Mouse (Mus musculus) CH12.LX (cell line): ENCODE data around the gene Stk24. TPM values are rescaled to one million over a fixed set of nuclear protein-coding genes. Genes with fewer than 3 reads are reported as not detected.
A peak's percentile ranks its signal among the peaks of the same experiment; 100 is the strongest.

Source experiments
- DNase-seq: peaks from one replicate; pipeline ENCODE4 v3.0.0-alpha.2; 2013; ENCODE audit errors: extremely low read depth
- H3K27ac ChIP-seq: 2 replicates; pipeline ENCODE4 v1.5.1; 2012; ENCODE audit warnings: low read depth, mild to moderate bottlenecking, control low read depth, moderate library complexity; ENCODE audit not compliant: insufficient read depth
- H3K27me3 ChIP-seq: replicated peaks from 2 replicates; pipeline ENCODE3; 2012; ENCODE audit warnings: inconsistent platforms
- H3K36me3 ChIP-seq, 2 experiments: replicated peaks in 1 of 2; 2 replicates each; pipeline versions ENCODE3 to v1.6.1; 2012; ENCODE audit warnings: inconsistent platforms in 1 of 2, low read length in 1 of 2, mild to moderate bottlenecking in 1 of 2, mixed read lengths in 1 of 2, moderate library complexity in 1 of 2; ENCODE audit not compliant: control insufficient read depth in 1 of 2, insufficient read depth in 1 of 2
- H3K4me1 ChIP-seq, 2 experiments: 2 replicates each; pipeline ENCODE4 v1.6.1; 2012; ENCODE audit warnings: inconsistent platforms in 1 of 2, moderate library complexity in 1 of 2; ENCODE audit not compliant: insufficient read depth in 2 of 2, control insufficient read depth in 1 of 2
- H3K4me2 ChIP-seq: 2 replicates; pipeline ENCODE4 v1.6.1; 2012; ENCODE audit warnings: low read depth, mild to moderate bottlenecking, control low read depth; ENCODE audit not compliant: poor library complexity, insufficient read depth, severe bottlenecking
- H3K4me3 ChIP-seq, 3 experiments: fragments of 150-350 bp in 1 of 3; sonication (generic) in 1 of 3; replicated peaks in 1 of 3; 2 replicates each; pipeline versions ENCODE3 to v1.5.1; 2011 to 2012; ENCODE audit warnings: low read depth in 2 of 3, low read length in 2 of 3, mild to moderate bottlenecking in 2 of 3, moderate library complexity in 2 of 3, control low read depth in 1 of 3, improper control_type of control experiment in 1 of 3, inconsistent platforms in 1 of 3, mixed read lengths in 1 of 3; ENCODE audit not compliant: poor library complexity in 1 of 3
- H3K79me2 ChIP-seq: replicated peaks from 2 replicates; pipeline ENCODE4 v1.6.1; 2012; ENCODE audit warnings: mild to moderate bottlenecking, moderate library complexity; ENCODE audit not compliant: control insufficient read depth, poor library complexity, insufficient read depth, severe bottlenecking; ENCODE audit errors: extremely low read depth
- H3K9ac ChIP-seq: 2 replicates; pipeline ENCODE4 v1.6.1; 2012; ENCODE audit warnings: low read depth, mild to moderate bottlenecking, control low read depth, moderate library complexity; ENCODE audit not compliant: insufficient read depth
- H3K9me3 ChIP-seq: replicated peaks from 2 replicates; pipeline ENCODE3; 2012; ENCODE audit warnings: low read length, inconsistent platforms, mixed read lengths
- BHLHE40 ChIP-seq: IDR thresholded peaks from 2 replicates; pipeline ENCODE4 v1.6.1; 2011; ENCODE audit warnings: mild to moderate bottlenecking, low read depth, low read length, improper control_type of control experiment
- CHD1 ChIP-seq: IDR thresholded peaks from 2 replicates; pipeline ENCODE4 v1.6.1; 2012; ENCODE audit warnings: low read depth, low read length, improper control_type of control experiment, inconsistent platforms
- EP300 ChIP-seq: IDR thresholded peaks from 2 replicates; pipeline ENCODE4 v1.6.1; 2011; ENCODE audit warnings: low read length, improper control_type of control experiment
- ETS1 ChIP-seq: conservative IDR thresholded peaks from 2 replicates; pipeline ENCODE4 v1.6.1; 2012; ENCODE audit warnings: low read depth, mild to moderate bottlenecking, inconsistent platforms, low read length, improper control_type of control experiment, moderate library complexity
- HCFC1 ChIP-seq: IDR thresholded peaks from 2 replicates; pipeline ENCODE4 v1.6.1; 2012; ENCODE audit warnings: low read depth, mild to moderate bottlenecking, inconsistent platforms, low read length, improper control_type of control experiment
- KAT2A ChIP-seq: IDR thresholded peaks from 2 replicates; pipeline ENCODE4 v1.6.1; 2012; ENCODE audit warnings: low read length, improper control_type of control experiment, inconsistent platforms; ENCODE audit not compliant: insufficient replicate concordance
- MAX ChIP-seq: IDR thresholded peaks from 2 replicates; pipeline ENCODE4 v1.6.1; 2011; ENCODE audit warnings: low read length, improper control_type of control experiment
- MAZ ChIP-seq: IDR thresholded peaks from 2 replicates; pipeline ENCODE4 v1.6.1; 2012; ENCODE audit warnings: low read depth, mild to moderate bottlenecking, inconsistent platforms, low read length, improper control_type of control experiment, moderate library complexity
- MEF2A ChIP-seq: IDR thresholded peaks from 2 replicates; pipeline ENCODE4 v1.6.1; 2014; ENCODE audit warnings: low read depth, mild to moderate bottlenecking, inconsistent platforms, low read length, improper control_type of control experiment, borderline replicate concordance
- MXI1 ChIP-seq: IDR thresholded peaks from 2 replicates; pipeline ENCODE4 v1.6.1; 2011; ENCODE audit warnings: mild to moderate bottlenecking, low read depth, low read length, improper control_type of control experiment
- NELFE ChIP-seq: IDR thresholded peaks from 2 replicates; pipeline ENCODE4 v1.6.1; 2011; ENCODE audit warnings: low read depth, low read length, improper control_type of control experiment
- NRF1 ChIP-seq: IDR thresholded peaks from 2 replicates; pipeline ENCODE4 v1.6.1; 2014; ENCODE audit warnings: low read depth, mild to moderate bottlenecking, inconsistent platforms, low read length, improper control_type of control experiment, moderate library complexity
- POLR2A ChIP-seq: IDR thresholded peaks from 2 replicates; pipeline ENCODE4 v1.6.1; 2011; ENCODE audit warnings: low read depth, mild to moderate bottlenecking, improper control_type of control experiment, low read length
- POLR2AphosphoS2 ChIP-seq: IDR thresholded peaks from 2 replicates; pipeline ENCODE4 v1.6.1; 2011; ENCODE audit warnings: low read depth, low read length, improper control_type of control experiment
- SMC3 ChIP-seq: IDR thresholded peaks from 2 replicates; pipeline ENCODE4 v1.6.1; 2011; ENCODE audit warnings: low read depth, low read length, improper control_type of control experiment
- TBP ChIP-seq: conservative IDR thresholded peaks from 2 replicates; pipeline ENCODE4 v1.6.1; 2011; ENCODE audit warnings: low read depth, low read length, improper control_type of control experiment
- TCF12 ChIP-seq: IDR thresholded peaks from 2 replicates; pipeline ENCODE4 v1.6.1; 2014; ENCODE audit warnings: low read depth, mild to moderate bottlenecking, inconsistent platforms, low read length, improper control_type of control experiment
- UBTF ChIP-seq: IDR thresholded peaks from 2 replicates; pipeline ENCODE4 v1.6.1; 2012; ENCODE audit warnings: low read depth, mild to moderate bottlenecking, inconsistent platforms, low read length, improper control_type of control experiment, moderate library complexity
- USF1 ChIP-seq: IDR thresholded peaks from 2 replicates; pipeline ENCODE4 v1.6.1; 2014; ENCODE audit warnings: low read depth, mild to moderate bottlenecking, inconsistent platforms, low read length, improper control_type of control experiment
- USF2 ChIP-seq: conservative IDR thresholded peaks from 2 replicates; pipeline ENCODE4 v1.6.1; 2011; ENCODE audit warnings: low read depth, low read length, improper control_type of control experiment
- ZC3H11A ChIP-seq: IDR thresholded peaks from 2 replicates; pipeline ENCODE4 v1.6.1; 2012; ENCODE audit warnings: low read depth, mild to moderate bottlenecking, inconsistent platforms, low read length, improper control_type of control experiment
- ZMIZ1 ChIP-seq: IDR thresholded peaks from 2 replicates; pipeline ENCODE4 v1.6.1; 2012; ENCODE audit warnings: low read depth, mild to moderate bottlenecking, inconsistent platforms, low read length, improper control_type of control experiment
- dilution Hi-C: fragments of 300-500 bp; cut with MboI; formaldehyde crosslinking; loops from 2 replicates; pipeline ENCODE4 v1.14.3; 2020; ENCODE audit warnings: low sequenced_read_pairs; ENCODE audit not compliant: extremely low pct_unique_long_range_greater_than_20kb, extremely low pct_ligation_motif_present
- in situ Hi-C: fragments of 300-500 bp; cut with MboI; formaldehyde crosslinking; loops from 3 replicates; pipeline ENCODE4 v1.14.3; 2019; ENCODE audit warnings: low sequenced_read_pairs, low pct_ligation_motif_present, low pct_unique_long_range_greater_than_20kb, mixed read lengths
- polyA plus RNA-seq: library from polyadenylated mRNA; unstranded; fragments of >175 nt; gene quantifications from 2 replicates; pipeline ENCODE4 v1.2.1, GENCODE M21; 2012; ENCODE audit warnings: low read depth; ENCODE audit not compliant: insufficient read length
- total RNA-seq, 2 experiments: library from RNA; depleted of rRNA; stranded (reverse); fragments of 300-350 nt in 1 of 2; fragments of >200 nt in 1 of 2; gene quantifications; 2 replicates each; pipeline ENCODE4 v1.2.3; 2012 to 2014

Gene Stk24
- total and polyA plus RNA-seq, 3 experiments: 35.5 to 96.7 (median 52.7) TPM

- Histone ChIP-seq H3K9me3 (no peaks in the 10 kb centered on the region), H3K27me3 (no peaks in the 10 kb centered on the region), H3K4me3 (no peak overlapping the region), H3K4me1 (peaks cover 32 to 84% of the 10 kb centered on the region in 2 experiments), H3K36me3 (peaks cover 10 to 67% of the 10 kb centered on the region in 2 experiments), H3K27ac (0 out of 2 replicates have a peak overlapping the region, but pooled peaks have one; percentile 15), H3K79me2 (peaks cover 99% of the 10 kb centered on the region), H3K9ac (no peak overlapping the region), H3K4me2 (no peak overlapping the region)
- dilution Hi-C loops: no loop called here
- no peak for TF ChIP-seq MAZ
- TF ChIP-seq POLR2A: no peak
- no peak for TF ChIP-seq MAX
- no peak for TF ChIP-seq ZMIZ1
- TF ChIP-seq KAT2A: no peak
- no peak for TF ChIP-seq MEF2A
- TF ChIP-seq ETS1: no peak
- no peak for TF ChIP-seq SMC3
- TF ChIP-seq NELFE: no peak
- TF ChIP-seq BHLHE40: no peak
- no peak for TF ChIP-seq POLR2AphosphoS2
- in situ Hi-C loops: no loop called here
- no peak for DNase-seq
Observed at GRCm38 (mm10) chr14:121373901-121374300, 5.9 kb downstream of the Stk24 start.

- H3K79me2 ChIP-seq: peaks cover 99% of the 10 kb centered on the region
- no peak overlapping the region for H3K4me2 ChIP-seq
- H3K4me3 ChIP-seq: no peak overlapping the region
- in situ Hi-C loops (no loop called here), dilution Hi-C loops (no loop called here)
- H3K4me1 ChIP-seq: peaks cover 40 to 93% of the 10 kb centered on the region in 2 experiments
- TF ChIP-seq HCFC1: no peak
- no peak for TF ChIP-seq KAT2A
- no peak for TF ChIP-seq UBTF
- TF ChIP-seq ZC3H11A: no peak
- no peak for TF ChIP-seq USF1
- TF ChIP-seq TCF12: no peak
- no peak for TF ChIP-seq NRF1
- no peak for TF ChIP-seq CHD1
- TF ChIP-seq BHLHE40: no peak
- TF ChIP-seq POLR2A: no peak
- TF ChIP-seq TBP: no peak
- TF ChIP-seq EP300: no peak
- no peak for TF ChIP-seq MXI1
- no peak for TF ChIP-seq USF2
- no peak for TF ChIP-seq MAX
- no peak for TF ChIP-seq MAZ
- no peaks in the 10 kb centered on the region for H3K9me3 ChIP-seq
- H3K27ac ChIP-seq: no peak overlapping the region
- H3K9ac ChIP-seq: no peak overlapping the region
- no peaks in the 10 kb centered on the region for H3K27me3 ChIP-seq
- H3K36me3 ChIP-seq: peaks cover 10 to 70% of the 10 kb centered on the region in 2 experiments
- no peak for DNase-seq
Observed at GRCm38 (mm10) chr14:121373020-121373419, 6.8 kb downstream of the Stk24 start.
